Comparison of ENCODE assay signal across 8 mouse cellular contexts in genomic region chr14:52244690-52245042, GRCm38 (mm10). TPM values are rescaled to one million over a fixed set of nuclear protein-coding genes. Genes with fewer than 3 reads are reported as not detected.
DNase-seq lines count a peak whose midpoint lies in the region; ATAC-seq and TF ChIP-seq lines count a peak whose summit lies in the region.

No protein-coding gene starts in this region.

- peaks cover 14% of the 10 kb centered on the region; the same call in 1 of the 2 replicates for H3K4me1 ChIP-seq in kidney, embryonic 14.5 days (ENCODE audit: control insufficient read depth, insufficient read depth, low read length)
- H3K4me1 ChIP-seq in bone marrow macrophage, adult 2 months (ENCODE audit: control insufficient read depth, insufficient read depth, low read length), result peaks cover 5% of the 10 kb centered on the region
- H3K4me1 ChIP-seq in hindbrain, embryonic 12.5 days, result peaks cover 14% of the 10 kb centered on the region
- peaks cover 13% of the 10 kb centered on the region for H3K4me1 ChIP-seq in midbrain, embryonic 12.5 days

- H3K4me2 ChIP-seq in kidney, embryonic 14.5 days (replicated peaks; ENCODE audit: low read depth, low read length), result peak overlapping the region; percentile 82
- peak overlapping the region; percentile 87 for H3K4me2 ChIP-seq in hindbrain, embryonic 12.5 days (replicated peaks)
- peak overlapping the region; percentile 83 for H3K4me2 ChIP-seq in midbrain, embryonic 12.5 days (replicated peaks)

- TF ChIP-seq POLR2A in bone marrow macrophage, adult 2 months (IDR thresholded peaks at IDR 0.05; ENCODE audit: borderline replicate concordance, low read depth, low read length), result no peak

- H3K9me3 ChIP-seq in kidney, embryonic 14.5 days (ENCODE audit: control insufficient read depth, low read length), result no peaks in the 10 kb centered on the region
- no peaks in the 10 kb centered on the region for H3K9me3 ChIP-seq in hindbrain, embryonic 12.5 days (replicated peaks)
- H3K9me3 ChIP-seq in midbrain, embryonic 12.5 days, result no peaks in the 10 kb centered on the region

- TF ChIP-seq CTCF in bone marrow macrophage, adult 2 months (IDR thresholded peaks at IDR 0.05; ENCODE audit: low read depth, low read length), result no peak

- peak; percentile 83; the same call in 1 of the 2 replicates for ATAC-seq in kidney, embryonic 14.5 days (ENCODE audit: low FRiP score, low TSS enrichment)
- ATAC-seq in hindbrain, embryonic 12.5 days (ENCODE audit: low FRiP score), result peak; percentile 83
- ATAC-seq in midbrain, embryonic 12.5 days (ENCODE audit: low FRiP score, low read depth), result peak; percentile 87

- 9% methylated on average over 7 of the region's 7 CpGs for WGBS in kidney, embryonic 14.5 days
- WGBS in hindbrain, embryonic 12.5 days, result 10% methylated on average over 7 of the region's 7 CpGs
- WGBS in midbrain, embryonic 12.5 days, result 8% methylated on average over 7 of the region's 7 CpGs

- H3K27ac ChIP-seq in kidney, embryonic 14.5 days (ENCODE audit: low read depth, low read length), result peak overlapping the region; percentile 79
- H3K27ac ChIP-seq in bone marrow macrophage, adult 2 months (ENCODE audit: insufficient read depth, low read depth, low read length), result no peak overlapping the region
- peak overlapping the region; percentile 62 for H3K27ac ChIP-seq in hindbrain, embryonic 12.5 days
- peak overlapping the region; percentile 36; the same call in 1 of the 2 replicates for H3K27ac ChIP-seq in midbrain, embryonic 12.5 days (replicated peaks)

- intact Hi-C loops in left cerebral cortex, postnatal 10 days (cut with DNase I), result loop anchor here (5.0 kb wide), 1 partner anchor 47 kb away; the partner anchor contains the start of gene Supt16
- intact Hi-C loops in left cerebral cortex, postnatal 36 days (cut with DNase I), result no loop called here

- H3K27me3 ChIP-seq in kidney, embryonic 14.5 days (ENCODE audit: control insufficient read depth, insufficient read depth, low read length), result no peaks in the 10 kb centered on the region
- H3K27me3 ChIP-seq in hindbrain, embryonic 12.5 days, result no peaks in the 10 kb centered on the region
- H3K27me3 ChIP-seq in midbrain, embryonic 12.5 days, result no peaks in the 10 kb centered on the region

- peak overlapping the region; percentile 88 for H3K4me3 ChIP-seq in kidney, embryonic 14.5 days (ENCODE audit: low read length)
- H3K4me3 ChIP-seq in bone marrow macrophage, adult 2 months (ENCODE audit: insufficient read depth, low read length), result peak overlapping the region; percentile 69
- H3K4me3 ChIP-seq in hindbrain, embryonic 12.5 days, result peak overlapping the region; percentile 69
- H3K4me3 ChIP-seq in midbrain, embryonic 12.5 days, result peak overlapping the region; percentile 82

- no peaks in the 10 kb centered on the region for H3K36me3 ChIP-seq in kidney, embryonic 14.5 days (ENCODE audit: control insufficient read depth, insufficient read depth, low read length)
- H3K36me3 ChIP-seq in hindbrain, embryonic 12.5 days, result 0 out of 2 replicates have a peak, but pooled peaks cover 3% of the 10 kb centered on the region
- H3K36me3 ChIP-seq in midbrain, embryonic 12.5 days, result peaks cover 4% of the 10 kb centered on the region; the same call in 1 of the 2 replicates

- H3K9ac ChIP-seq in kidney, embryonic 14.5 days (ENCODE audit: low read depth, low read length), result peak overlapping the region; percentile 74
- peak overlapping the region; percentile 79 for H3K9ac ChIP-seq in hindbrain, embryonic 12.5 days
- H3K9ac ChIP-seq in midbrain, embryonic 12.5 days (replicated peaks), result peak overlapping the region; percentile 86

- no peak for DNase-seq in kidney, postnatal 10 days
- DNase-seq in left cerebral cortex, postnatal 10 days (ENCODE audit: extremely low spot score in 1 of 2, low spot score in 2 of 2), result no peak
- DNase-seq in thymus, postnatal 36 days, result no peak
- DNase-seq in left cerebral cortex, postnatal 36 days (ENCODE audit: low spot score in 2 of 2), result no peak

RNA-seq across cellular contexts. Expression of gene Chd8, which starts 12.9 kb away (rescaled TPM):
- polyA plus RNA-seq in kidney, embryonic 14.5 days (2014; fragmentation: Nextera tagmentation; extraction: Ambion mirVana), result 48.6 and 57.1 TPM in 2 replicates
- polyA plus RNA-seq in bone marrow macrophage, adult 2 months (2012; ENCODE audit: insufficient read depth, insufficient read length, missing spikeins), result 82.6 and 83.6 TPM in 2 replicates
- 57.4 and 57.7 TPM in 2 replicates for polyA plus RNA-seq in hindbrain, embryonic 12.5 days (2016; fragmentation: Nextera tagmentation; extraction: Ambion mirVana)
- 62.1 and 62.5 TPM in 2 replicates for polyA plus RNA-seq in midbrain, embryonic 12.5 days (2016; fragmentation: Nextera tagmentation; extraction: Ambion mirVana)
- total RNA-seq in left cerebral cortex, postnatal 10 days (2021), result 100 to 1,000 TPM; 111 to 126 TPM
- 100 to 1,000 TPM in 1 of 2 experiments, 10 to 100 TPM in 1; 99.3 to 148 TPM for total RNA-seq in left cerebral cortex, postnatal 36 days (2021)

RNA-seq across cellular contexts. Expression of gene Tox4, which starts 34.3 kb away (rescaled TPM):
- polyA plus RNA-seq in kidney, embryonic 14.5 days (2014; fragmentation: Nextera tagmentation; extraction: Ambion mirVana), result 34.9 and 54.7 TPM in 2 replicates
- 39.0 and 39.2 TPM in 2 replicates for polyA plus RNA-seq in bone marrow macrophage, adult 2 months (2012; ENCODE audit: insufficient read depth, insufficient read length, missing spikeins)
- polyA plus RNA-seq in hindbrain, embryonic 12.5 days (2016; fragmentation: Nextera tagmentation; extraction: Ambion mirVana), result 51.1 and 57.3 TPM in 2 replicates
- polyA plus RNA-seq in midbrain, embryonic 12.5 days (2016; fragmentation: Nextera tagmentation; extraction: Ambion mirVana), result 53.0 and 54.2 TPM in 2 replicates
- 10 to 100 TPM; 55.1 to 56.7 TPM for total RNA-seq in left cerebral cortex, postnatal 10 days (2021)
- total RNA-seq in left cerebral cortex, postnatal 36 days (2021), result 10 to 100 TPM; 58.6 to 68.3 TPM

RNA-seq across cellular contexts. Expression of gene Rab2b, which starts 34.7 kb away (rescaled TPM):
- 20.6 and 22.6 TPM in 2 replicates for polyA plus RNA-seq in kidney, embryonic 14.5 days (2014; fragmentation: Nextera tagmentation; extraction: Ambion mirVana)
- 17.6 and 20.0 TPM in 2 replicates for polyA plus RNA-seq in bone marrow macrophage, adult 2 months (2012; ENCODE audit: insufficient read depth, insufficient read length, missing spikeins)
- 40.6 and 51.9 TPM in 2 replicates for polyA plus RNA-seq in hindbrain, embryonic 12.5 days (2016; fragmentation: Nextera tagmentation; extraction: Ambion mirVana)
- 38.5 and 45.8 TPM in 2 replicates for polyA plus RNA-seq in midbrain, embryonic 12.5 days (2016; fragmentation: Nextera tagmentation; extraction: Ambion mirVana)
- 10 to 100 TPM; 36.9 to 37.7 TPM for total RNA-seq in left cerebral cortex, postnatal 10 days (2021)
- 10 to 100 TPM; 35.9 to 36.2 TPM for total RNA-seq in left cerebral cortex, postnatal 36 days (2021)

RNA-seq across cellular contexts. Expression of gene Supt16, which starts 47.5 kb away (rescaled TPM):
- 55.1 and 111 TPM in 2 replicates for polyA plus RNA-seq in kidney, embryonic 14.5 days (2014; fragmentation: Nextera tagmentation; extraction: Ambion mirVana)
- polyA plus RNA-seq in bone marrow macrophage, adult 2 months (2012; ENCODE audit: insufficient read depth, insufficient read length, missing spikeins), result 52.0 and 52.9 TPM in 2 replicates
- polyA plus RNA-seq in hindbrain, embryonic 12.5 days (2016; fragmentation: Nextera tagmentation; extraction: Ambion mirVana), result 68.3 and 72.3 TPM in 2 replicates
- 75.2 and 82.9 TPM in 2 replicates for polyA plus RNA-seq in midbrain, embryonic 12.5 days (2016; fragmentation: Nextera tagmentation; extraction: Ambion mirVana)
- total RNA-seq in left cerebral cortex, postnatal 10 days (2021), result 10 to 100 TPM; 48.3 to 53.1 TPM
- total RNA-seq in left cerebral cortex, postnatal 36 days (2021), result 10 to 100 TPM; 50.8 to 51.3 TPM
